Mouse (Mus musculus) E14TG2a.4 (cell line): ENCODE results near the gene Ceacam3.
"Not testable (repeated sequence)": the region's sequence is repeated elsewhere in the genome, so short reads cannot be mapped to it uniquely, and the experiment has no call there.

Source experiments
- H3K27me3 ChIP-seq: 2 replicates; pipeline ENCODE4 v1.6.1; 2014; ENCODE audit warnings: low read length, control low read depth; ENCODE audit not compliant: insufficient read depth
- H3K36me3 ChIP-seq: 2 replicates; pipeline ENCODE4 v1.6.1; 2014; ENCODE audit warnings: low read length, control low read depth; ENCODE audit not compliant: insufficient read depth
- H3K4me1 ChIP-seq: replicated peaks from 2 replicates; pipeline ENCODE4 v1.6.1; 2014; ENCODE audit warnings: low read depth, low read length, control low read depth
- H3K4me3 ChIP-seq: replicated peaks from 2 replicates; pipeline ENCODE4 v1.5.1; 2014; ENCODE audit warnings: mild to moderate bottlenecking, low read length
- H3K9me3 ChIP-seq: 2 replicates; pipeline ENCODE4 v1.6.1; 2014; ENCODE audit warnings: low read length, control low read depth
- CTCF ChIP-seq: conservative IDR thresholded peaks from 2 replicates; pipeline ENCODE4 v1.5.1; 2014; ENCODE audit warnings: low read length
- NANOG ChIP-seq: IDR thresholded peaks from 2 replicates; pipeline ENCODE4 v1.6.1; 2014; ENCODE audit warnings: borderline replicate concordance, low read length, mixed read lengths
- POU5F1 ChIP-seq: IDR thresholded peaks from 2 replicates; pipeline ENCODE4 v1.6.1; 2014; ENCODE audit warnings: low read length, borderline replicate concordance

Ceacam3 gene

DNA sequence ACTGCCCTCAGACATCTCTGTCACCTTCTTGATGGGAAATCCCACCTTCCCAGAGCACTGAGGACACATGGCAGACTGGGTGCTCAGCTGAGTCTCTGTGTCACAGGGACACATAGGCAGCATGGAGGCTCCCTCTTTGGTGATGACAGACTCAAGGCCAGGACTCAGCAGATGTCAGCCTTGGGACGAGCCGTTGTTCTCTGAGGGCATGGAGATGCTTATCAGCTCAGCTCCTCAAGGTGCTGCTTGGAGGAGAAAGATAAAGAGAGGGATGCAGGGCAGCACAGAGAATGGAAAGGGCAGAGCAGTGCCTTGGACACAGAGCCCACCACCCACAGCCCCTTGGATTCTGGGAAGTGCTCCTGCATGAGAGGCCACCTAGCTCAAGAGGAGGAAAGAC lies at the start of gene Ceacam3:
Ceacam3 (plus strand) TSS at position 352 of the 400 bp plus-strand sequence.
- H3K4me1 ChIP-seq, result no peaks in the 10 kb centered on the region
- H3K4me3 ChIP-seq, result no peak within 1 kb of the TSS
- H3K27me3 ChIP-seq, result no peaks in the 10 kb centered on the region
- H3K36me3 ChIP-seq, result no peaks in the 10 kb centered on the region
- peaks cover 30% of the 10 kb centered on the region for H3K9me3 ChIP-seq
- TF ChIP-seq CTCF (no peak), POU5F1 (no peak), NANOG (no peak)

- H3K4me1 ChIP-seq, H3K27me3 ChIP-seq, H3K4me3 ChIP-seq, H3K36me3 ChIP-seq: not testable (repeated sequence)
- peaks cover 46% of the 10 kb centered on the region for H3K9me3 ChIP-seq
These were observed 48.5 kb upstream of the Ceacam3 start for GRCm38 (mm10) chr7:17101631-17102030.

GRCm38 (mm10) chr7:17135307-17135706 lies 14.8 kb upstream of the Ceacam3 start:
- Histone ChIP-seq H3K27me3 (no peaks in the 10 kb centered on the region), H3K4me3 (no peak overlapping the region), H3K9me3 (no peaks in the 10 kb centered on the region), H3K4me1 (no peaks in the 10 kb centered on the region), H3K36me3 (no peaks in the 10 kb centered on the region)
- TF ChIP-seq POU5F1 (no peak), CTCF (no peak), NANOG (no peak)

- TF ChIP-seq NANOG (no peak), CTCF (peak; percentile 72), POU5F1 (no peak)
- Histone ChIP-seq H3K4me1 (no peaks in the 10 kb centered on the region), H3K27me3 (no peaks in the 10 kb centered on the region), H3K4me3 (no peak overlapping the region), H3K36me3 (no peaks in the 10 kb centered on the region), H3K9me3 (peaks cover 23% of the 10 kb centered on the region)
These were observed 5.6 kb downstream of the Ceacam3 start for GRCm38 (mm10) chr7:17155634-17156033.

- H3K9me3 ChIP-seq, result peaks cover 14% of the 10 kb centered on the region
- H3K27me3 ChIP-seq, result no peaks in the 10 kb centered on the region
- H3K4me3 ChIP-seq, result no peak overlapping the region
- H3K36me3 ChIP-seq, result no peaks in the 10 kb centered on the region
- TF ChIP-seq NANOG, result no peak
- no peak for TF ChIP-seq POU5F1
- no peak for TF ChIP-seq CTCF
- no peaks in the 10 kb centered on the region for H3K4me1 ChIP-seq
These were observed 7.0 kb downstream of the Ceacam3 start for GRCm38 (mm10) chr7:17156885-17157677.

DNA sequence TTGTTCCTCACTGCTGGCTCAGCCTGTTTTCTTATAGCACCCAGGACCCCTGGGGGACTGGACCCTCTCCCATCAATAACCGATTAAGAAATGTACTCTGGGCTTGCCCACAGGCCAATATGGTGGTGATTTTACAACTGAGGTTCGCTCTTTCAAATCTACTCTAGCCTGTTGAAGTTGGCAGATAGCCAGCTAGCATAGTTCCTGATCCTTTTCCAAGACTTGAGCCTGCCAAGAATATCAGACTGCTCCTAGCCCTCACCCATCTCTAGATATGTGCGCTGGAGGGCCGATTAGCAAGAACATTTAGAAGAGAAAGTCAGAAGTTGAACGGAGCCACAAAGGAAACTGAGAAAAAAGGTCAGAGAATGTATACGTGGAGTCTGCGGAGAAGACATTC lies 8.9 kb downstream of the Ceacam3 start:
- TF ChIP-seq CTCF, result no peak
- no peak for TF ChIP-seq NANOG
- no peak for TF ChIP-seq POU5F1
- Histone ChIP-seq H3K4me1 (no peaks in the 10 kb centered on the region), H3K9me3 (no peaks in the 10 kb centered on the region; the same call in 1 of the 2 replicates), H3K36me3 (no peaks in the 10 kb centered on the region), H3K4me3 (no peak overlapping the region), H3K27me3 (no peaks in the 10 kb centered on the region)

- Histone ChIP-seq H3K9me3 (peaks cover 4% of the 10 kb centered on the region; the same call in 1 of the 2 replicates), H3K36me3 (no peaks in the 10 kb centered on the region), H3K4me3 (no peak overlapping the region), H3K4me1 (no peaks in the 10 kb centered on the region), H3K27me3 (no peaks in the 10 kb centered on the region)
- TF ChIP-seq POU5F1 (no peak), NANOG (no peak), CTCF (no peak)
These were observed 21.7 kb downstream of the Ceacam3 start for GRCm38 (mm10) chr7:17171827-17172226.

GRCm38 (mm10) chr7:17203177-17203576 lies 53.1 kb downstream of the Ceacam3 start, which contains the start of gene Psg29:
Psg29 (plus strand) TSS chr7:17203477.
- H3K27me3 ChIP-seq, result no peaks in the 10 kb centered on the region
- no peaks in the 10 kb centered on the region for H3K4me1 ChIP-seq
- no peak within 1 kb of the TSS for H3K4me3 ChIP-seq
- peaks cover 28% of the 10 kb centered on the region for H3K9me3 ChIP-seq
- H3K36me3 ChIP-seq, result no peaks in the 10 kb centered on the region
- TF ChIP-seq CTCF (no peak), NANOG (no peak), POU5F1 (no peak)

DNA sequence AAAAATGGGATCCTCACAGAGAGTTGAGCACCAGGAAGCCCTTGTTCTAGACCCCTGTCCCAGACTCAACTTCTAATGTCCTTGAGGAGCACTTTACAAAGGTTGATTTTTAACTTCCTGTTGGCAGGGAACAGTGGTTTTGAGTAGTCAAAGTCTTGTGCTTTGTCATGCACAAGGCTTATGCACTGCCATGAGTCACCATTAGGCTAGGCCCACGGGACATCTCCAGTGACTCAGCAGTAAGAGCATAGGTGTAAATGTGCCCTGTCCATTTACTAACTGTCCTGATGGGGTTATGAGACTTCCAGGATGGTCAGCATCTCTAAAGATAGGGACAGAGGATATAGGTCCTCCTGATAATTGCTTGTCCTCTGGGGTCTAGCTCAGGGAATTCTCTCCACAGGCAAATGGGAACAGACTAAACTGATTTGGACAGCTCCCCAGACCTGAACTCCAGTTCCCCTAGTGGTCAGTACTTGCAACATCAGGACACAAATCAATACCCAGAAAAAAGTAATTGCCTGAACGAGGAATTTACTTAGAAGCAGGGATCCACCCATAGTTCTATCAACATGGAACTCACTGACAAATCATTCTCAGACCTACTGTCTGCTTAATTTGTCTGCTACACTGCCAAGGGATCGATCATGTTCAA lies 55.6 kb downstream of the Ceacam3 start:
- no peaks in the 10 kb centered on the region for H3K36me3 ChIP-seq
- H3K27me3 ChIP-seq, result no peaks in the 10 kb centered on the region
- no peaks in the 10 kb centered on the region for H3K4me1 ChIP-seq
- peaks cover 28% of the 10 kb centered on the region for H3K9me3 ChIP-seq
- TF ChIP-seq POU5F1 (no peak), CTCF (peak; percentile 55)
- no peak overlapping the region for H3K4me3 ChIP-seq
